In the genomic region with DNA sequence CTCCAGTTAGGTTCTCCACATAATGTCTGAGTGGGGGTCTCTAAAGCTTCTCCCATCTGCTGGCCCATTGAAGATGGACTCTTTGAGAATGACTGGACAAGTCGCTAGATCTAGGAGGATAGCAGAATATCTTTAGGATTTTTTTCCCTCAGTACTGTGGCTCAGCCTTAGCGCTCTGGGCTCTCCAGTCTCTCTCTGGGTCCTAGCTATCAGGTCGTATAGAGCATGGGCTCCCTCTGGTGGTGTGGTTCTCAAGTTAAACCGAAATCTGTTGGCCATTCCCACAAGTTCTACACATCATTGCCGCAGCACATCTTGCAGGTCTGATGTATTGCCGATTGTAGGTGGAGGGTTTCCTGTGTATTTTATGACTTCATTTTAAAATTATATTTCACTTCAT, we compare ENCODE assay signal across 8 mouse cellular contexts.
DNase-seq lines count a peak whose midpoint lies in the region; ATAC-seq and TF ChIP-seq lines count a peak whose summit lies in the region.

No protein-coding gene starts in this region.

- peak; percentile 53; the same call in 1 of the 2 replicates for ATAC-seq in heart, postnatal 0 days (ENCODE audit: insufficient read depth, low read depth)

- no peak overlapping the region for H3K4me3 ChIP-seq in ES-Bruce4 (ENCODE audit: low read depth, low read length)
- no peak overlapping the region for H3K4me3 ChIP-seq in bone marrow macrophage, adult 2 months (ENCODE audit: insufficient read depth, low read length)
- H3K4me3 ChIP-seq in heart, postnatal 0 days (ENCODE audit: low read depth, low read length), result no peak overlapping the region
- no peak overlapping the region for H3K4me3 ChIP-seq in lung, adult 2 months (replicated peaks; ENCODE audit: extremely low read depth, low read depth, low read length)

- H3K9me3 ChIP-seq in ES-Bruce4 (replicated peaks; ENCODE audit: control insufficient read depth, insufficient read depth, low read length, poor library complexity, severe bottlenecking), result no peaks in the 10 kb centered on the region
- no peaks in the 10 kb centered on the region for H3K9me3 ChIP-seq in heart, postnatal 0 days (replicated peaks; ENCODE audit: control insufficient read depth, low read length)

- no peaks in the 10 kb centered on the region for H3K27me3 ChIP-seq in ES-Bruce4 (ENCODE audit: control insufficient read depth, insufficient read depth, low read length, poor library complexity, severe bottlenecking)
- H3K27me3 ChIP-seq in heart, postnatal 0 days (ENCODE audit: control insufficient read depth, insufficient read depth, low read length), result no peaks in the 10 kb centered on the region

- TF ChIP-seq POLR2A in ES-Bruce4 (IDR thresholded peaks at IDR 0.05; ENCODE audit: insufficient read depth, low read length), result no peak
- no peak for TF ChIP-seq POLR2A in bone marrow macrophage, adult 2 months (IDR thresholded peaks at IDR 0.05; ENCODE audit: borderline replicate concordance, low read depth, low read length)
- no peak for TF ChIP-seq POLR2A in lung, adult 2 months (IDR thresholded peaks at IDR 0.05; ENCODE audit: borderline replicate concordance, extremely low read depth, low read depth, low read length)

- no peak overlapping the region for H3K9ac ChIP-seq in ES-Bruce4 (ENCODE audit: low read depth, poor library complexity, severe bottlenecking)
- no peak overlapping the region for H3K9ac ChIP-seq in heart, postnatal 0 days (replicated peaks; ENCODE audit: low read depth, low read length)

- H3K4me2 ChIP-seq in heart, postnatal 0 days (ENCODE audit: low read depth, low read length), result no peak overlapping the region

- peak; percentile 67 for TF ChIP-seq CTCF in ES-Bruce4 (IDR thresholded peaks at IDR 0.05; ENCODE audit: low read depth, low read length)
- TF ChIP-seq CTCF in bone marrow macrophage, adult 2 months (IDR thresholded peaks at IDR 0.05; ENCODE audit: low read depth, low read length), result peak; percentile 74
- TF ChIP-seq CTCF in heart, postnatal 0 days (IDR thresholded peaks at IDR 0.05; ENCODE audit: low read depth), result peak; percentile 83
- TF ChIP-seq CTCF in lung, adult 2 months (IDR thresholded peaks at IDR 0.05; ENCODE audit: insufficient read depth, low read length), result peak; percentile 75

- WGBS in heart, postnatal 0 days, result 18% methylated on average over 6 of the region's 6 CpGs
- 10% methylated on average over 6 of the region's 6 CpGs for WGBS in lung, adult 2 months

- no peak overlapping the region for H3K27ac ChIP-seq in ES-Bruce4 (ENCODE audit: insufficient read depth, low read length)
- no peak overlapping the region for H3K27ac ChIP-seq in bone marrow macrophage, adult 2 months (ENCODE audit: insufficient read depth, low read depth, low read length)
- no peak overlapping the region for H3K27ac ChIP-seq in heart, postnatal 0 days (ENCODE audit: low read depth)

- no peak for TF ChIP-seq EP300 in ES-Bruce4 (IDR thresholded peaks at IDR 0.05; ENCODE audit: insufficient read depth, low read depth, low read length)
- TF ChIP-seq EP300 in heart, postnatal 0 days (IDR thresholded peaks at IDR 0.05; ENCODE audit: low read depth), result no peak

- no peaks in the 10 kb centered on the region for H3K36me3 ChIP-seq in ES-Bruce4 (ENCODE audit: control insufficient read depth, insufficient read depth, low read length, poor library complexity, severe bottlenecking)
- no peaks in the 10 kb centered on the region for H3K36me3 ChIP-seq in heart, postnatal 0 days (replicated peaks; ENCODE audit: control insufficient read depth, insufficient read depth, low read length)

- peak; percentile 65 for DNase-seq in fibroblast of lung, adult 2 months (ENCODE audit: low read depth)
- peak; percentile 83 for DNase-seq in heart, postnatal 0 days (ENCODE audit: low spot score)
- DNase-seq in kidney, postnatal 4 days, result peak; percentile 85 to 89
- DNase-seq in lung, adult 2 months, result peak; percentile 71
- peak; percentile 30 for DNase-seq in ovary, postnatal 10 days (ENCODE audit: low spot score)
- peak; percentile 30 to 55 for DNase-seq in thymus, adult 18-20 months

- no peaks in the 10 kb centered on the region for H3K4me1 ChIP-seq in ES-Bruce4 (ENCODE audit: control insufficient read depth, insufficient read depth, low read length)
- peaks cover 7% of the 10 kb centered on the region for H3K4me1 ChIP-seq in bone marrow macrophage, adult 2 months (ENCODE audit: control insufficient read depth, insufficient read depth, low read length)
- no peaks in the 10 kb centered on the region for H3K4me1 ChIP-seq in heart, postnatal 0 days (ENCODE audit: control insufficient read depth, insufficient read depth)
- peaks cover 5% of the 10 kb centered on the region for H3K4me1 ChIP-seq in lung, adult 2 months (ENCODE audit: control insufficient read depth, insufficient read depth, low read length)

Comparison
In these comparisons a context has a peak if more than half of its experiments do, and no peak if none do; other contexts are left out.
1. DNase-seq: peak in every context shown above with its lines; median percentile 87 in kidney, postnatal 4 days; 83 in heart, postnatal 0 days; 71 in lung, adult 2 months; 65 in fibroblast of lung, adult 2 months; 42 in thymus, adult 18-20 months; 30 in ovary, postnatal 10 days.